Mouse (Mus musculus) monocyte, adult 5-6 weeks (primary cell): ENCODE measurements around the gene Lrit2. TPM values are rescaled to one million over a fixed set of nuclear protein-coding genes. Genes with fewer than 3 reads are reported as not detected.

ENCODE experiments used
- ATAC-seq: fragments of 153-309, 156-312 bp; replicated peaks from 2 replicates; pipeline ENCODE4 v1.8.0; 2017; ENCODE audit warnings: mild to moderate bottlenecking; ENCODE audit not compliant: low TSS enrichment, insufficient number of reproducible peaks, severe bottlenecking, poor library complexity, low FRiP score
- total RNA-seq: library from RNA; stranded (forward); fragments of 200-1000, 200-491, 200-594 nt; gene quantifications from 3 replicates; pipeline ENCODE4 v1.2.3, GENCODE M21; 2017

The Lrit2 gene
- total RNA-seq, 1 experiment from 2014 or later: not detected

DNA sequence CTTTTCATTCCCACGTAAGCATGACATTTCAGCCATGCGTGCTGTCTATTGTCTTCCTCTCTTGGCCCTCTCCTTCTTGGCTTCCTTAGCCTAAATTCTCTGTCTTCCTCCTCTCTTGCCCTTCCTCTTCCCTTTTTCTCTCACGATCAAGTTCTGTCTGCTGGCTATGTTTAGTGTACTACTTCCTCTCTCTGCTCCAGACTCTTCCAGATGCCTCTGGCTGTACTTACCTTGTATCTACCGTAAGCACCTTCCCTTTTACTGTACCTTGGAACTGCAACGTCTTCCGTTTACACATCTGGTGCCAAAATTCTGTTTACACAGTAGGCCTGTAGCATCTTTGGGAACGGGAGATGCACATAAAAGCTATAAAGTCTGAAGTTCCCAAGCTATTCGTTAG, 41.7 kb downstream of the Lrit2 start:
- ATAC-seq: no peak

DNA sequence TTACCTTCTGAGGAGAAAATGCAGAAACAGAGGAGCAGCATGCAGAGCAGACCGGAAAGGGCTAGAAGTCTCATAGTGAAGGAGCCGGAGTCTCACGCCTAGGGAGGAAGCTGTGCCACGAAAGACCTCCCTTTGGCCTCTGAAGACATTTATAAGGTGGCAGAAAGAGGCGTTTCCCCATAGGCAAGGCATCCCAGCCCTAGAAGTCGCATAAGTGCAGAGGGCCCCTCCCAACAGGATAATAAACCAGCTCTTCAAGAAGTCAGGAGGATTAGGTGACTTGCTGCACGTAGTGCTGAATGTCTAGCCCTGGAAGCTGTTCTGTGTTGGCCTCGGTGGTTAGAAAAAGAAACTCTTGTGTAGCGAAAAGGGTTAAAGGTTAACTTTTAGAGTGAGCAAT, 42.2 kb downstream of the Lrit2 start:
- no peak for ATAC-seq

DNA sequence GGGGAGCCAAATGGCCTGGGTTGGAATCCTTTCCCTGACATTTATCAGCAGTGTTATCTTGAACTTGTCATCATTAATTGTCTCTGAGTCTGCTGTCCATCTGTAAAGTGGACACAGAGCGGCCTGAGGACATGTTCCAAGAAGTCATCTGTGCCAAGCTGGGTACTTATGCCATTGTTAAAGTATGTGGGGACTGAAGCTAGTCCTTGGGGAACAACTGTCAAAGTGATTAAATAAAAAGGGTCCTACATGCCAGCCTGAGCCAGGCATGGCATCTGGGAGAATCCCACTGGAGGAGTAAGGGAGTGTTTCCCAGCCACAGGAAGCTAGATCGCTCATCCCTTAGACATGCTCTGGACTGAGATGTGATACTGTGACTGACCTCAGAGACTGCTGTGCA, 42.7 kb downstream of the Lrit2 start:
- ATAC-seq: no peak

DNA sequence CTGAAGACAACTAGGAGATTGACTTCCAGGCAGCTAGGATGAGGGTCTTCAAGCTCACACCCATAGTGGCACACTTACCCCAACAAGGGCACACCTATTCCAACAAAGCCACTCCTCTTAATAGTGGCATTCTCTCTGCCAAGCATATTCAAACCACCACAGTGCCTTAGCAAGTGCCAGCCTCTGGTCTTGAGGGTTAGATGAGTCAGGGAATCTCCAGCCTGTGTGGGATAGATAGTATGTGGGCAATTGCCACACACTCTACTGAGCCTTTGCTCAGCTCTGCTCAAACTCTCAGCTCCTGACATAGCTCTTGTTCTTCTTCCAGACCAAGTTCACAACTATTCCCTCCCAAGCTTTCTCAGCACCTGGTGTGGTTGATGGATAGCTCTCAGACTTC, 43.6 kb downstream of the Lrit2 start:
- no peak for ATAC-seq

DNA sequence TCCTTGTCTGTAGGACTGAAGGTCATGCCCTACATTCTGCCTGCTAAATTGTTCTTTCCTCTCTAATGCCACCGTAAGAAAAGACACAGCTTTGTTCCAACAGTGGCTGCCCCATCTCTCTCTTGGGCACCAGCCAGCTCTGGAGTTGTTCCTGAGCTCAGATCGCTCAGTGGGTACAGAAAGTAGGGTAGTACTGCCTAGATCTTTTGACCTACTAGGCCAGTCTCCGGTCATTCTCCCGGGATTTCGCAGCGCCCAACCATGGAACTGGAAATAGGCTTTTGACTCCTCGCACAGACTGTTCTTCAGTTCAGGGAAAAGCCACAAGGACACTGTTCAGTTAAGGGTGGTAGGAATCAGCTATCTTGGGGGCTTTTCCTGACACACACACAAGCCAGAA, 45.2 kb downstream of the Lrit2 start:
- no peak for ATAC-seq

DNA sequence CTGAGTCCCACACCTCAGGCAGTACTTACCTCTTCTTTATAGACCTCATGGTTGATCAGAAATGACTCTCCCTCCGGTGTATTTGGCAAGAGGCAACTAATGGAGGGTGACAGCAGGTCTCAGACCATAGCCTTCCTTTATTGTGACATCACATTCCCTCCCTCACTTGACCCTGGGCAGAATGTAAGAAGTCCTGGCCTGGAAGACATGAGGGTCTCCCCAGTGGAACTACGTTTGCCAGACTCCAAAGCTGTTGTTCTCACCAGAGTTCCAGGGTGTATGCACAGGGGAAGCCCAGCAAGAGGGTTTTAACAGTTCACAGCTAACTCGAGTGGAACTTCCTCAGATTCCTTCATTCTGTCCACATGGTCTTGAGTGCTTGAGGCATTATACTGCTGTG, 46.2 kb downstream of the Lrit2 start, which contains the start of gene 2610528A11Rik:
2610528A11Rik (minus strand) TSS at position 101 of the 400 bp plus-strand sequence.
- ATAC-seq: no peak

DNA sequence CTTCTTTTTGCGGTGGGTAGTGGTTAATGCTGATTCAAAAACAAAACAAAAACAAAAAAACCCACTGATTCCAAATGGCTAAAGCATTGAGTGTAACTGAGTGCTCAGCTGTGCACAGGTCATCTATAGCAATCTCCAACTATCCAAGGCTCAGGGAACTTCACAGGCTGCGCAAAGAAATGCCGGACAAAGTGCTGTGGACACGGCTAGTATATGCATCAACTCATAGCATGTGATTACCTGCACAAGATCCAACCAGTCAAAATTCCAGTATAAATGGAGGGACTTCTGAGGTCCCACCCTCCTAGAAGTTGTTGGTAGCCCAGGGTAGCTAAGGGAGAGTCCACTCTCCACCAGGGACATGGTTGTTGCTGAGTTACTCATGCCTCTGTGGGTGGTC, 51.5 kb downstream of the Lrit2 start:
- no peak for ATAC-seq

Other genes starting within 250 kb of the Lrit2 start
- 16.0 to 36.6 TPM (median 32.1 TPM) in 3 replicates for gene Ccser2, start 99.2 kb upstream of the Lrit2 start, total RNA-seq
- not detected in 3 replicates for gene Rgr, start 19.0 kb upstream of the Lrit2 start, total RNA-seq
- gene Lrit1, start 13.1 kb upstream of the Lrit2 start, total RNA-seq: not detected in 3 replicates
- gene Cdhr1, start 30.4 kb downstream of the Lrit2 start, total RNA-seq: 0.10 TPM in 1 of 3 replicates, not detected in the others
- 7.5 TPM in 1 of 3 replicates, not detected in the others for gene 2610528A11Rik, start 46.1 kb downstream of the Lrit2 start, total RNA-seq
- 155 to 234 TPM (median 159 TPM) in 3 replicates for gene Ghitm, start 67.3 kb downstream of the Lrit2 start, total RNA-seq